Mouse (Mus musculus) thymus, adult 2 months (tissue): ENCODE data around the gene Snrk. TPM values are rescaled to one million over a fixed set of nuclear protein-coding genes. Genes with fewer than 3 reads are reported as not detected.
A peak's percentile ranks its signal among the peaks of the same experiment; 100 is the strongest.

Experiments
- DNase-seq: peaks from one replicate; pipeline ENCODE4 v3.0.0; 2021
- H3K27ac ChIP-seq: fragments of 200-500 bp; 2 replicates; pipeline ENCODE4 v1.5.1; 2012; ENCODE audit warnings: low read length, control low read depth; ENCODE audit not compliant: control insufficient read depth, insufficient read depth
- H3K27me3 ChIP-seq: fragments of 200-500 bp; 2 replicates; pipeline ENCODE4 v1.6.1; 2012; ENCODE audit warnings: mild to moderate bottlenecking, low read length, moderate library complexity, mixed read lengths; ENCODE audit not compliant: control insufficient read depth, insufficient read depth
- H3K36me3 ChIP-seq: fragments of 200-500 bp; 2 replicates; pipeline ENCODE4 v1.6.1; 2012; ENCODE audit warnings: mild to moderate bottlenecking, low read length, moderate library complexity; ENCODE audit not compliant: control insufficient read depth, insufficient read depth
- H3K4me1 ChIP-seq: fragments of 200-500 bp; replicated peaks from 2 replicates; pipeline ENCODE4 v1.6.1; 2012; ENCODE audit warnings: low read length; ENCODE audit not compliant: control insufficient read depth, insufficient read depth
- H3K4me3 ChIP-seq: fragments of 200-500 bp; 2 replicates; pipeline ENCODE4 v1.5.1; 2012; ENCODE audit warnings: mild to moderate bottlenecking, low read length, control low read depth, moderate library complexity; ENCODE audit not compliant: control insufficient read depth, insufficient read depth
- CTCF ChIP-seq: fragments of 200-500 bp; IDR thresholded peaks from 2 replicates; pipeline ENCODE4 v1.5.1; 2012; ENCODE audit warnings: mild to moderate bottlenecking, control low read depth, low read length, moderate library complexity, borderline replicate concordance; ENCODE audit not compliant: control insufficient read depth, poor library complexity, insufficient read depth; ENCODE audit errors: extremely low read depth
- POLR2A ChIP-seq: fragments of 200-500 bp; IDR thresholded peaks from 2 replicates; pipeline ENCODE4 v1.6.1; 2012; ENCODE audit warnings: mild to moderate bottlenecking, low read length, control low read depth, moderate library complexity; ENCODE audit not compliant: control insufficient read depth, poor library complexity, insufficient read depth; ENCODE audit errors: extremely low read depth
- WGBS: fragments of 180-500 bp; shearing (Covaris S2); methylation state at CpG from one replicate; pipeline ENCODE4 v1.1.7; 2018; 5-methylcytosine and 5-hydroxymethylcytosine counted together
- polyA plus RNA-seq: library from polyadenylated mRNA; depleted of rRNA; stranded (reverse); fragments of >200 nt; gene quantifications from 2 replicates; pipeline ENCODE4 v1.2.3, GENCODE M21; 2012

The Snrk gene
- polyA plus RNA-seq, 1 experiment: 50.0 TPM

GRCm38 (mm10) chr9:122146124-122146870, 29.2 kb downstream of the Snrk start:
- no peak overlapping the region for H3K27ac ChIP-seq
- 94% methylated on average over 4 of the region's 4 CpGs for WGBS

DNA sequence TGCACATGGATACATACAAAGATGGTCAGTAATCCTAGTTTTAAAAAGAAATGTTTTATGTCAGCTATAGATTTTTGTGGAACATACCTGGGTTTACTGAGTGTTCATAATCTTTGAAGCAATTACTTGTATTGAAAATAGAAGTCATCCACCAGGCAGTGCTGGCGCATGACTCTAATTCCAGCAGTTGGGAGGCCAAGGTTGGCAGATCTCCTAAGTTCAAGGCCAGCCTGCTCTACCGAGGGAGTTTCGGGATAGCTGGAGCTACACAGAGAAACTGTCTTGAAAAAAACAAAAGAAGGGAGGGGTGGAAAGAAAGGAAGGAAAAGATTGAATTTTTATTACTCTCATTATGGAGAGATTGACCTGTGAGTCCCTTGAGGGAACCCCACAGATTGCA, 31.3 kb downstream of the Snrk start:
- no peak for DNase-seq
- TF ChIP-seq CTCF (no peak), POLR2A (no peak)
- Histone ChIP-seq H3K27me3 (no peaks in the 10 kb centered on the region), H3K27ac (no peak overlapping the region), H3K36me3 (peaks cover 13% of the 10 kb centered on the region), H3K4me3 (no peak overlapping the region), H3K4me1 (peaks cover 12% of the 10 kb centered on the region)
- 92% methylated on average over 3 of the region's 3 CpGs for WGBS

More at GRCm38 (mm10) chr9:122146124-122146870, 29.2 kb downstream of the Snrk start:
- no peak for DNase-seq
- Histone ChIP-seq H3K36me3 (peaks cover 13% of the 10 kb centered on the region), H3K4me1 (peaks cover 12% of the 10 kb centered on the region), H3K4me3 (no peak overlapping the region), H3K27me3 (no peaks in the 10 kb centered on the region)
- TF ChIP-seq POLR2A (no peak), CTCF (no peak)

DNA sequence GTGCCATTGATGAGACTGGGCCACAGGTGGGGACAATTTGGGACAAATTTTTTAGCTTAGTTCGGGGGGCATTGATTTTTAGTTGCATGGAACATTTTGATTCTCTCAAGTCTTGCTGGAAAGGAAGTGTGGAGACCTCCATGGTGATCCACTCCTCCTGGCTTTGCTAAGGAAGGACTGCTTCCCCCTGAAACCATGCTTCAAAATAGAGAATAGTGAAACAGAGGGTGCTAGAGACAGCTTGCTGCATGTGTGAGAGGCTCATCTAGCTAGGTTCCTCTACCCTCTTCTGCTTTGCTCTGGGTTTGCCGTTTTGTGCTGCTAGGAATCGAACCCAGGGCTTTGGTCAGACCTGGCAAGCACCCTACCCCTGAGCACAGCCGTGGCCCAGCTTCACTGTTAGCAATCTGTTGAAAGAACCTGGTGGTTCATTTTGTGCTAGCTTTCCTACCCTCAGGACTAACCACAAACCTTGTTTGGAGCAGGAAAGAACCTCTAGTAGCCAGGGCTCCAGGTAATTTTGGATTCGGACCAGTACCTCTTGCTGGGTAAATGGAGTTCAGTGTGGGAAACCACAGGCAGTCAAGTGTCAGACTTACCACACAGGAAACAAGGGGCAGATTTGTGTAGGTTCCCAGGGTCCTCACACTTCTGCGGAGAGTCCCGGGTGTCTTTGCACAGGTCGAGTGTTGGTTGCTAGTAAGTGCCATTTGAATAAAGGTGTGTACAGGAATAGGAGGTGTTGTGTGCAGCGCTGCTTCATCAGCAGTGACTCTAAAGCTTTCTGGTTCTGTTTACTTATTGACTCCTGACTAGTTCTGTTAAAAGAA, 33.1 kb downstream of the Snrk start:
- no peaks in the 10 kb centered on the region for H3K27me3 ChIP-seq
- H3K4me3 ChIP-seq: no peak overlapping the region
- peak; percentile 18 for DNase-seq
- 0 out of 2 replicates have a peak overlapping the region, but pooled peaks have one; percentile 15 for H3K27ac ChIP-seq
- H3K4me1 ChIP-seq: peaks cover 12% of the 10 kb centered on the region
- 15% methylated on average over 9 of the region's 9 CpGs for WGBS
- TF ChIP-seq CTCF (no peak), POLR2A (no peak)
- peaks cover 2% of the 10 kb centered on the region; the same call in 1 of the 2 replicates for H3K36me3 ChIP-seq

GRCm38 (mm10) chr9:122152063-122152462, 35.0 kb downstream of the Snrk start:
- H3K4me3 ChIP-seq: no peak overlapping the region
- 94% methylated on average over 4 of the region's 4 CpGs for WGBS
- DNase-seq: no peak
- H3K4me1 ChIP-seq: peaks cover 12% of the 10 kb centered on the region
- no peak overlapping the region for H3K27ac ChIP-seq
- peaks cover 2% of the 10 kb centered on the region for H3K36me3 ChIP-seq
- H3K27me3 ChIP-seq: no peaks in the 10 kb centered on the region
- TF ChIP-seq POLR2A (no peak), CTCF (no peak)

DNA sequence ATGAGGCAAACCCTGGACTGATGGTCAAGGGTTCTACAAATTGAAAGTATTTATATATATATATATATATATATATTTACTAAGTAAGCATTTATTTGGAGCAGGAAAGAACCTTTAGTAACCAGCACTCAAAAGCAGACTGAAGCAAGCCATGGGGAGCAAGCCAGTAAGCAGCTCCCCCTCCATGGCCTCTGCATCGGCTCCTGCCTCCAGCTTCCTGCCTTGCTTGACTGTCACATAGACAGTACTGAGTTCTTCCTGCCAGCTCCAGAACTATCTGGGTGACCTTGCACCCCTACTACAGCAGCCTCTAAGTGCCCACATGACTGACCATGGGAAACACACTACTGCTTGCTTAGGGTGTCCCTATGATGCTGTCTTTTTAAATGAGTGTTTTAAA, 35.4 kb downstream of the Snrk start:
- no peak for DNase-seq

GRCm38 (mm10) chr9:122153436-122153835, 36.4 kb downstream of the Snrk start:
- WGBS: 98% methylated on average over 3 of the region's 3 CpGs

More for the DNA sequence above, 35.4 kb downstream of the Snrk start:
- Histone ChIP-seq H3K4me3 (no peak overlapping the region), H3K4me1 (peaks cover 12% of the 10 kb centered on the region), H3K27ac (no peak overlapping the region), H3K36me3 (peaks cover 6% of the 10 kb centered on the region), H3K27me3 (no peaks in the 10 kb centered on the region)
- TF ChIP-seq POLR2A (no peak), CTCF (no peak)
- 88% methylated on average over 1 of the region's 1 CpGs for WGBS

More at GRCm38 (mm10) chr9:122153436-122153835, 36.4 kb downstream of the Snrk start:
- DNase-seq: no peak
- H3K27me3 ChIP-seq: no peaks in the 10 kb centered on the region
- H3K36me3 ChIP-seq: peaks cover 16% of the 10 kb centered on the region
- TF ChIP-seq CTCF (no peak), POLR2A (no peak)
- H3K4me3 ChIP-seq: no peak overlapping the region
- no peak overlapping the region for H3K27ac ChIP-seq
- peaks cover 12% of the 10 kb centered on the region for H3K4me1 ChIP-seq
